Mouse (Mus musculus) C2C12 (cell line): ENCODE data around the gene Ptpn12. TPM values are rescaled to one million over a fixed set of nuclear protein-coding genes. Genes with fewer than 3 reads are reported as not detected.

Source experiments
- H3K27me3 ChIP-seq: one replicate; pipeline ENCODE4 v1.6.1; 2011; ENCODE audit not compliant: control insufficient read depth, insufficient read depth, insufficient read length
- H3K36me3 ChIP-seq: one replicate; pipeline ENCODE4 v1.6.1; 2011; ENCODE audit not compliant: control insufficient read depth, insufficient read depth
- H3K4me3 ChIP-seq: one replicate; pipeline ENCODE4 v1.5.1; 2011; ENCODE audit warnings: mild to moderate bottlenecking, control low read depth; ENCODE audit not compliant: poor library complexity, insufficient read depth, severe bottlenecking
- H3K79me2 ChIP-seq: one replicate; pipeline ENCODE4 v1.6.1; 2011; ENCODE audit not compliant: control insufficient read depth, insufficient read depth
- H3K79me3 ChIP-seq: one replicate; pipeline ENCODE4 v1.6.1; 2011; ENCODE audit warnings: low read depth, control low read depth
- H3ac ChIP-seq: one replicate; pipeline ENCODE3; 2011; ENCODE audit warnings: low read depth; ENCODE audit not compliant: control insufficient read depth, insufficient read length
- CEBPB ChIP-seq: IDR thresholded peaks from one replicate; pipeline ENCODE4 v1.6.1; 2011; ENCODE audit warnings: low read depth, mild to moderate bottlenecking, control low read depth, moderate library complexity
- CTCF ChIP-seq: IDR thresholded peaks from one replicate; pipeline ENCODE4 v1.5.1; 2011; ENCODE audit not compliant: control insufficient read depth, insufficient read depth, insufficient read length
- FOSL1 ChIP-seq: IDR thresholded peaks from one replicate; pipeline ENCODE4 v1.8.0; 2011; ENCODE audit warnings: mild to moderate bottlenecking, low read length; ENCODE audit not compliant: poor library complexity, insufficient read depth, severe bottlenecking
- MAX ChIP-seq: IDR thresholded peaks from one replicate; pipeline ENCODE4 v1.6.1; 2011; ENCODE audit warnings: mild to moderate bottlenecking, control low read depth
- MYOD1 ChIP-seq: IDR thresholded peaks from one replicate; pipeline ENCODE4 v1.6.1; 2011; ENCODE audit warnings: low read depth; ENCODE audit not compliant: control insufficient read depth, insufficient read length
- MYOG ChIP-seq: IDR thresholded peaks from one replicate; pipeline ENCODE4 v1.6.1; 2011; ENCODE audit not compliant: control insufficient read depth, insufficient read length; ENCODE audit errors: extremely low read depth
- USF1 ChIP-seq: IDR thresholded peaks from one replicate; pipeline ENCODE4 v1.6.1; 2011; ENCODE audit warnings: low read depth, mild to moderate bottlenecking, control low read depth, moderate library complexity
- polyA plus RNA-seq: library from polyadenylated mRNA; unstranded; fragments of >200 nt; fragmentation: generic; extraction: Trizol; gene quantifications from one replicate; pipeline ENCODE4 v1.2.1, GENCODE M21; 2012; ENCODE audit warnings: missing spikeins

Gene Ptpn12
- polyA plus RNA-seq, 1 experiment, result 20.3 TPM

- Histone ChIP-seq H3ac (no peak overlapping the region), H3K79me3 (peaks cover 99% of the 10 kb centered on the region), H3K27me3 (no peaks in the 10 kb centered on the region), H3K4me3 (no peak overlapping the region), H3K36me3 (no peaks in the 10 kb centered on the region), H3K79me2 (peaks cover 100% of the 10 kb centered on the region)
- TF ChIP-seq MYOD1 (no peak), MAX (no peak), CTCF (no peak), USF1 (no peak)
Observed at GRCm38 (mm10) chr5:21047114-21047513, 8.6 kb downstream of the Ptpn12 start.

- no peaks in the 10 kb centered on the region for H3K27me3 ChIP-seq
- H3K79me3 ChIP-seq, result peaks cover 99% of the 10 kb centered on the region
- H3K4me3 ChIP-seq, result no peak overlapping the region
- H3ac ChIP-seq, result no peak overlapping the region
- no peaks in the 10 kb centered on the region for H3K36me3 ChIP-seq
- H3K79me2 ChIP-seq, result peaks cover 100% of the 10 kb centered on the region
- TF ChIP-seq MAX, result no peak
- TF ChIP-seq FOSL1, result no peak
- TF ChIP-seq MYOG, result no peak
- no peak for TF ChIP-seq USF1
- no peak for TF ChIP-seq MYOD1
- TF ChIP-seq CTCF, result no peak
- no peak for TF ChIP-seq CEBPB
Observed at GRCm38 (mm10) chr5:21046150-21047048, 9.3 kb downstream of the Ptpn12 start.

- no peak for TF ChIP-seq MYOG
- no peak for TF ChIP-seq FOSL1
- no peak for TF ChIP-seq CTCF
- TF ChIP-seq USF1, result no peak
- no peak for TF ChIP-seq MAX
- no peak for TF ChIP-seq CEBPB
- TF ChIP-seq MYOD1, result no peak
- Histone ChIP-seq H3ac (no peak overlapping the region), H3K4me3 (no peak overlapping the region), H3K79me3 (peaks cover 99% of the 10 kb centered on the region), H3K36me3 (no peaks in the 10 kb centered on the region), H3K27me3 (no peaks in the 10 kb centered on the region), H3K79me2 (peaks cover 100% of the 10 kb centered on the region)
Observed at GRCm38 (mm10) chr5:21045462-21045861, 10.2 kb downstream of the Ptpn12 start.

GRCm38 (mm10) chr5:21038100-21038499, 17.6 kb downstream of the Ptpn12 start:
- H3K4me3 ChIP-seq, result no peak overlapping the region
- no peak overlapping the region for H3ac ChIP-seq
- peaks cover 100% of the 10 kb centered on the region for H3K79me2 ChIP-seq
- peaks cover 98% of the 10 kb centered on the region for H3K79me3 ChIP-seq
- no peak for TF ChIP-seq MYOD1
- no peak for TF ChIP-seq CTCF
- no peaks in the 10 kb centered on the region for H3K27me3 ChIP-seq
- H3K36me3 ChIP-seq, result no peaks in the 10 kb centered on the region

- Histone ChIP-seq H3K79me2 (peaks cover 100% of the 10 kb centered on the region), H3K79me3 (peaks cover 98% of the 10 kb centered on the region), H3ac (no peak overlapping the region), H3K4me3 (no peak overlapping the region), H3K36me3 (no peaks in the 10 kb centered on the region), H3K27me3 (no peaks in the 10 kb centered on the region)
- TF ChIP-seq MYOG (no peak), CTCF (no peak), MYOD1 (no peak)
Observed at GRCm38 (mm10) chr5:21035689-21036480, 19.8 kb downstream of the Ptpn12 start.

GRCm38 (mm10) chr5:21034388-21034966, 21.2 kb downstream of the Ptpn12 start:
- H3K79me3 ChIP-seq, result peaks cover 99% of the 10 kb centered on the region
- H3K79me2 ChIP-seq, result peaks cover 100% of the 10 kb centered on the region
- no peak overlapping the region for H3K4me3 ChIP-seq
- no peak overlapping the region for H3ac ChIP-seq
- no peak for TF ChIP-seq MAX
- TF ChIP-seq FOSL1, result no peak
- TF ChIP-seq MYOD1, result no peak
- TF ChIP-seq USF1, result no peak
- TF ChIP-seq CTCF, result no peak
- no peak for TF ChIP-seq MYOG
- no peak for TF ChIP-seq CEBPB
- H3K36me3 ChIP-seq, result peaks cover 3% of the 10 kb centered on the region
- no peaks in the 10 kb centered on the region for H3K27me3 ChIP-seq
